Mouse (Mus musculus) lung, adult 2 months (tissue): ENCODE data around the gene Zic3.

Experiments used
- CTCF ChIP-seq: fragments of 200-500 bp; IDR thresholded peaks from 2 replicates; pipeline ENCODE4 v1.5.1; 2011; ENCODE audit warnings: mild to moderate bottlenecking, low read length, control low read depth; ENCODE audit not compliant: insufficient read depth
- POLR2A ChIP-seq: fragments of 200-500 bp; IDR thresholded peaks from 2 replicates; pipeline ENCODE4 v1.6.1; 2011; ENCODE audit warnings: low read depth, mild to moderate bottlenecking, control low read depth, low read length, borderline replicate concordance; ENCODE audit errors: extremely low read depth

DNA sequence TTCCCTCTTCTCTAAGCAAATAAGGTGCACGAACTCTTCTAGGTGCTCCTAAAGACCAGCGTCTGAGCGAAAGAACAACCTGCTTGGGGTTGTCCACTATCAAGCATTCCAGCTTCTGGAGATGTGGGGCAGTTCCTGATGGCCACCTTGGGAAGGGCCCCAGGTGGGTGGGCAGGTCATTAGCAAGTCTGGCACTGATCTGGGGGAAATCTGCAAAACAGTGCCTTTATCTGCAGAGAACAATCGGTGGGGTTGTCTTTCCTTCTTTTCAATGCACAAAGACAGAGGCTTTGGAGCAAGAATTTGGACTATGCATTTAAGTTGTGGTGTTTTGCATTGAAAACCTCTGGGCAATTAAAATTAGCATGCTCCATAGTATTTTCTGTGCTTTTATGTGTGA, 17.2 kb downstream of the Zic3 start:
- no peak for TF ChIP-seq CTCF
- no peak for TF ChIP-seq POLR2A
